In genomic region chr7:18781301-18781700, GRCm38 (mm10) we compare ENCODE assay signal across 20 mouse cellular contexts. TPM values are rescaled to one million over a fixed set of nuclear protein-coding genes. Genes with fewer than 3 reads are reported as not detected.
DNase-seq lines count a peak whose midpoint lies in the region; ATAC-seq and TF ChIP-seq lines count a peak whose summit lies in the region.
"Not testable (repeated sequence)": the region's sequence is repeated elsewhere in the genome, so short reads cannot be mapped to it uniquely, and the experiment has no call there.
"Had no signal": no experiment of that assay in that cellular context is flagged by ENCODE, and none has a peak within 500 bp of the region (broad histone marks: within the 10 kb centered on the region; RNA-seq: fewer than 3 reads in every experiment).

No protein-coding gene starts in this region.

- ATAC-seq in intestine, postnatal 0 days; liver, embryonic 14.5 days (ENCODE audit: insufficient read depth); stomach, postnatal 0 days (ENCODE audit: low FRiP score, low TSS enrichment): not testable (repeated sequence)

- not testable (repeated sequence) for H3K27me3 ChIP-seq in intestine, postnatal 0 days (replicated peaks; ENCODE audit: control insufficient read depth, insufficient read depth, low read length); liver, embryonic 14.5 days (ENCODE audit: control insufficient read depth, insufficient read depth, low read length); midbrain, embryonic 10.5 days (ENCODE audit: low read depth, poor library complexity, severe bottlenecking); stomach, postnatal 0 days (ENCODE audit: control insufficient read depth, insufficient read depth, low read length)

- not testable (repeated sequence) for H3K4me1 ChIP-seq in intestine, postnatal 0 days (replicated peaks; ENCODE audit: control insufficient read depth, insufficient read depth, low read length); liver, embryonic 14.5 days (replicated peaks; ENCODE audit: control insufficient read depth in 2 of 2, insufficient read depth in 2 of 2, low read length in 1 of 2); midbrain, embryonic 10.5 days; stomach, postnatal 0 days (replicated peaks; ENCODE audit: control insufficient read depth, insufficient read depth)

- peak; percentile 44 for TF ChIP-seq CTCF in gastrocnemius, adult 2 months (IDR thresholded peaks at IDR 0.05)
- peak; percentile 64 for TF ChIP-seq CTCF in intestine, postnatal 0 days (IDR thresholded peaks at IDR 0.05; ENCODE audit: low read depth)
- peak; percentile 34 for TF ChIP-seq CTCF in liver, embryonic 14.5 days (IDR thresholded peaks at IDR 0.05; ENCODE audit: low read depth)
- peak; percentile 72 for TF ChIP-seq CTCF in stomach, postnatal 0 days (IDR thresholded peaks at IDR 0.05; ENCODE audit: low read depth)

- intact Hi-C loops in gastrocnemius, adult 2 months (cut with DNase I), result not testable (repeated sequence)

- H3K4me3 ChIP-seq in gastrocnemius, adult 2 months; intestine, postnatal 0 days (ENCODE audit: low read depth, low read length); liver, embryonic 14.5 days (ENCODE audit: insufficient read depth in 1 of 2, low read depth in 2 of 2, low read length in 2 of 2); midbrain, embryonic 10.5 days; stomach, postnatal 0 days (ENCODE audit: low read depth, low read length): not testable (repeated sequence)

- not testable (repeated sequence) for H3K27ac ChIP-seq in gastrocnemius, adult 2 months; intestine, postnatal 0 days (ENCODE audit: low read depth, low read length); liver, embryonic 14.5 days; midbrain, embryonic 10.5 days (replicated peaks); stomach, postnatal 0 days (replicated peaks)

- not testable (repeated sequence) for H3K9ac ChIP-seq in intestine, postnatal 0 days (ENCODE audit: low read depth, low read length); liver, embryonic 14.5 days (replicated peaks); stomach, postnatal 0 days (ENCODE audit: low read length)

- WGBS in intestine, postnatal 0 days, result 41% methylated on average over 2 of the region's 2 CpGs
- WGBS in liver, embryonic 14.5 days (ENCODE audit: insufficient replicate concordance), result 29% methylated on average over 2 of the region's 2 CpGs
- 51% methylated on average over 2 of the region's 2 CpGs for WGBS in midbrain, embryonic 10.5 days
- WGBS in stomach, postnatal 0 days, result 31% methylated on average over 2 of the region's 2 CpGs

- H3K36me3 ChIP-seq in intestine, postnatal 0 days (ENCODE audit: control insufficient read depth, insufficient read depth); liver, embryonic 14.5 days (replicated peaks; ENCODE audit: control insufficient read depth, insufficient read depth, low read depth); midbrain, embryonic 10.5 days; stomach, postnatal 0 days (ENCODE audit: control insufficient read depth, insufficient read depth, low read length): not testable (repeated sequence)

- TF ChIP-seq EP300 in liver, embryonic 14.5 days (IDR thresholded peaks at IDR 0.05; ENCODE audit: low read depth); stomach, postnatal 0 days (optimal IDR thresholded peaks at IDR 0.05): not testable (repeated sequence)

- not testable (repeated sequence) for H3K4me2 ChIP-seq in intestine, postnatal 0 days (replicated peaks; ENCODE audit: low read depth); liver, embryonic 14.5 days (ENCODE audit: low read depth); stomach, postnatal 0 days (replicated peaks; ENCODE audit: low read depth)

- not testable (repeated sequence) for H3K9me3 ChIP-seq in intestine, postnatal 0 days (ENCODE audit: control insufficient read depth); liver, embryonic 14.5 days (ENCODE audit: control insufficient read depth, low read length); midbrain, embryonic 10.5 days (replicated peaks); stomach, postnatal 0 days (ENCODE audit: control insufficient read depth, low read length)

- peak; percentile 16 for DNase-seq in CD4-positive helper T cell, adult 2 months (ENCODE audit: low read depth, low spot score)
- DNase-seq in NIH3T3 (ENCODE audit: low read depth), result peak; percentile 27
- DNase-seq in embryo, embryonic 10 days (ENCODE audit: low spot score), result peak; percentile 49
- not testable (repeated sequence) for DNase-seq in gastrocnemius, adult 2 months; liver, embryonic 14.5 days (ENCODE audit: low read depth in 3 of 3, low spot score in 3 of 3); stomach, postnatal 0 days (ENCODE audit: low spot score)
- DNase-seq in midbrain, embryonic 10.5 days (ENCODE audit: low spot score), result peak; percentile 10

RNA-seq across cellular contexts. Expression of gene Psg19, which starts 17.0 kb away (rescaled TPM):
- total RNA-seq in gastrocnemius, adult 2 months (2021), result not detected
- not detected in 2 replicates for polyA plus RNA-seq in intestine, postnatal 0 days (2015; fragmentation: Nextera tagmentation; extraction: Ambion mirVana)
- polyA plus RNA-seq in liver, embryonic 14.5 days (2012; rRNA removed), result not detected in 2 replicates
- not detected in 2 replicates for polyA plus RNA-seq in liver, embryonic 14.5 days (2014; fragmentation: Nextera tagmentation; extraction: Ambion mirVana)
- not detected in 2 replicates for polyA plus RNA-seq in midbrain, embryonic 10.5 days (2016; fragmentation: Nextera tagmentation; extraction: Ambion mirVana)
- polyA plus RNA-seq in stomach, postnatal 0 days (2015; fragmentation: Nextera tagmentation; extraction: Ambion mirVana), result not detected in 2 replicates
- total RNA-seq: adrenal gland, adult 2 months; gastrocnemius, postnatal 10 days; heart, adult 18-20 months had no signal
- polyA plus RNA-seq: adrenal gland, adult 2 months; CD4-positive, CD25-positive, alpha-beta regulatory T cell, adult 4 months; embryonic facial prominence, embryonic 13.5 days; heart, embryonic 15.5 days; hindbrain, embryonic 13.5 days; intestine, embryonic 16.5 days; limb, embryonic 12.5 days; liver, embryonic 15.5 days; midbrain, embryonic 15.5 days; thymus, adult 2 months had no signal

RNA-seq across cellular contexts. Expression of gene Psg17, which starts 40.1 kb away (rescaled TPM):
- not detected for total RNA-seq in gastrocnemius, adult 2 months (2021)
- polyA plus RNA-seq in intestine, postnatal 0 days (2015; fragmentation: Nextera tagmentation; extraction: Ambion mirVana), result not detected in 2 replicates
- 0.03 TPM in 1 of 2 replicates, not detected in the other for polyA plus RNA-seq in liver, embryonic 14.5 days (2012; rRNA removed)
- polyA plus RNA-seq in liver, embryonic 14.5 days (2014; fragmentation: Nextera tagmentation; extraction: Ambion mirVana), result not detected in 2 replicates
- not detected in 2 replicates for polyA plus RNA-seq in midbrain, embryonic 10.5 days (2016; fragmentation: Nextera tagmentation; extraction: Ambion mirVana)
- 0.06 and 0.08 TPM in 2 replicates for polyA plus RNA-seq in stomach, postnatal 0 days (2015; fragmentation: Nextera tagmentation; extraction: Ambion mirVana)
- total RNA-seq: adrenal gland, adult 2 months; gastrocnemius, postnatal 10 days; heart, adult 18-20 months had no signal
- polyA plus RNA-seq: adrenal gland, adult 2 months; CD4-positive, CD25-positive, alpha-beta regulatory T cell, adult 4 months; embryonic facial prominence, embryonic 13.5 days; heart, embryonic 15.5 days; hindbrain, embryonic 13.5 days; liver, embryonic 15.5 days; midbrain, embryonic 15.5 days had no signal

RNA-seq across cellular contexts. Expression of gene Mill2, which starts 58.5 kb away (rescaled TPM):
- total RNA-seq in gastrocnemius, adult 2 months (2021), result 1 to 10 TPM; 2.4 to 4.0 TPM
- polyA plus RNA-seq in intestine, postnatal 0 days (2015; fragmentation: Nextera tagmentation; extraction: Ambion mirVana), result 0.72 and 1.4 TPM in 2 replicates
- polyA plus RNA-seq in liver, embryonic 14.5 days (2012; rRNA removed), result 0.16 and 0.18 TPM in 2 replicates
- 0.09 and 0.19 TPM in 2 replicates for polyA plus RNA-seq in liver, embryonic 14.5 days (2014; fragmentation: Nextera tagmentation; extraction: Ambion mirVana)
- 0.14 and 0.30 TPM in 2 replicates for polyA plus RNA-seq in midbrain, embryonic 10.5 days (2016; fragmentation: Nextera tagmentation; extraction: Ambion mirVana)
- 1.3 and 1.4 TPM in 2 replicates for polyA plus RNA-seq in stomach, postnatal 0 days (2015; fragmentation: Nextera tagmentation; extraction: Ambion mirVana)
- polyA plus RNA-seq: limb, embryonic 12.5 days had no signal
